Mouse (Mus musculus): Measurements from ENCODE around the gene Ccr1. TPM values are rescaled to one million over a fixed set of nuclear protein-coding genes. Genes with fewer than 3 reads are reported as not detected.

Gene Ccr1
- total and polyA plus RNA-seq, 3 experiments = 1.6 to 4.9 (median 1.6) TPM

GRCm38 (mm10) chr9:123933716-123934445 lies 34.6 kb downstream of the Ccr1 start:
- peaks cover 30 to 68% of the 10 kb centered on the region in 2 experiments for H3K4me1 ChIP-seq (ENCODE audit: control insufficient read depth in 1 of 2, insufficient read depth in 2 of 2)
- no peaks in the 10 kb centered on the region for H3K9me3 ChIP-seq (replicated peaks; ENCODE audit: low read length)
- no peak overlapping the region for H3K4me3 ChIP-seq (replicated peaks in 1 of 3; ENCODE audit: low read depth in 2 of 3, low read length in 2 of 3, poor library complexity in 1 of 3)
- no peaks in the 10 kb centered on the region for H3K27me3 ChIP-seq (replicated peaks)
- no peak overlapping the region for H3K9ac ChIP-seq (ENCODE audit: insufficient read depth, low read depth)
- H3K4me2 ChIP-seq (ENCODE audit: insufficient read depth, low read depth, poor library complexity, severe bottlenecking) = no peak overlapping the region
- H3K36me3 ChIP-seq (replicated peaks in 1 of 2; ENCODE audit: control insufficient read depth in 1 of 2, insufficient read depth in 1 of 2, low read length in 1 of 2) = no peaks in the 10 kb centered on the region
- H3K79me2 ChIP-seq (replicated peaks; ENCODE audit: control insufficient read depth, extremely low read depth, insufficient read depth, poor library complexity, severe bottlenecking) = no peaks in the 10 kb centered on the region
- dilution Hi-C loops (cut with MboI; ENCODE audit: extremely low pct_ligation_motif_present, extremely low pct_unique_long_range_greater_than_20kb, low sequenced_read_pairs) (no loop called here), in situ Hi-C loops (cut with MboI; ENCODE audit: low pct_ligation_motif_present, low pct_unique_long_range_greater_than_20kb, low sequenced_read_pairs) (no loop called here)
- no peak for DNase-seq (ENCODE audit: extremely low read depth)
- TF ChIP-seq ZC3H11A (IDR thresholded peaks at IDR 0.05; ENCODE audit: low read depth, low read length) (no peak), SIN3A (IDR thresholded peaks at IDR 0.05; ENCODE audit: low read length) (no peak), POLR2A (IDR thresholded peaks at IDR 0.05; ENCODE audit: low read depth, low read length) (no peak), UBTF (IDR thresholded peaks at IDR 0.05; ENCODE audit: low read depth, low read length) (no peak), CTCF (conservative IDR thresholded peaks at IDR 0.05 in 1 of 2, IDR thresholded peaks at IDR 0.05 in 1 of 2; ENCODE audit: low read depth in 2 of 2, low read length in 2 of 2) (no peak), JUND (conservative IDR thresholded peaks at IDR 0.05; ENCODE audit: low read depth, low read length) (no peak), MYC (IDR thresholded peaks at IDR 0.05; ENCODE audit: low read depth, low read length) (no peak), NRF1 (IDR thresholded peaks at IDR 0.05; ENCODE audit: low read depth, low read length) (no peak), E2F4 (IDR thresholded peaks at IDR 0.05; ENCODE audit: insufficient replicate concordance, low read depth, low read length) (no peak), JUN (IDR thresholded peaks at IDR 0.05; ENCODE audit: insufficient read depth, low read depth, low read length) (no peak), USF1 (IDR thresholded peaks at IDR 0.05; ENCODE audit: low read depth, low read length) (no peak), HCFC1 (IDR thresholded peaks at IDR 0.05; ENCODE audit: low read depth, low read length) (no peak), MAZ (IDR thresholded peaks at IDR 0.05; ENCODE audit: low read depth, low read length) (no peak), PAX5 (IDR thresholded peaks at IDR 0.05; ENCODE audit: low read length) (no peak), KAT2A (IDR thresholded peaks at IDR 0.05; ENCODE audit: insufficient replicate concordance, low read length) (no peak), TBP (conservative IDR thresholded peaks at IDR 0.05; ENCODE audit: low read depth, low read length) (no peak), EP300 (IDR thresholded peaks at IDR 0.05; ENCODE audit: low read length) (no peak), RCOR1 (conservative IDR thresholded peaks at IDR 0.05; ENCODE audit: low read depth, low read length) (no peak), NELFE (IDR thresholded peaks at IDR 0.05; ENCODE audit: low read depth, low read length) (no peak)
- no peak overlapping the region for H3K27ac ChIP-seq (ENCODE audit: insufficient read depth, low read depth)

- no peak for DNase-seq (ENCODE audit: extremely low read depth)
- Histone ChIP-seq H3K27ac (ENCODE audit: insufficient read depth, low read depth) (no peak overlapping the region), H3K36me3 (replicated peaks in 1 of 2; ENCODE audit: control insufficient read depth in 1 of 2, insufficient read depth in 1 of 2, low read length in 1 of 2) (no peaks in the 10 kb centered on the region), H3K4me3 (replicated peaks in 1 of 3; ENCODE audit: low read depth in 2 of 3, low read length in 2 of 3, poor library complexity in 1 of 3) (no peak overlapping the region), H3K27me3 (replicated peaks) (no peaks in the 10 kb centered on the region), H3K4me2 (ENCODE audit: insufficient read depth, low read depth, poor library complexity, severe bottlenecking) (no peak overlapping the region), H3K9ac (ENCODE audit: insufficient read depth, low read depth) (no peak overlapping the region), H3K9me3 (replicated peaks; ENCODE audit: low read length) (no peaks in the 10 kb centered on the region), H3K79me2 (replicated peaks; ENCODE audit: control insufficient read depth, extremely low read depth, insufficient read depth, poor library complexity, severe bottlenecking) (no peaks in the 10 kb centered on the region), H3K4me1 (ENCODE audit: control insufficient read depth in 1 of 2, insufficient read depth in 2 of 2) (peaks cover 30 to 65% of the 10 kb centered on the region in 2 experiments)
- TF ChIP-seq PAX5 (IDR thresholded peaks at IDR 0.05; ENCODE audit: low read length) = no peak
- no peak for TF ChIP-seq KAT2A (IDR thresholded peaks at IDR 0.05; ENCODE audit: insufficient replicate concordance, low read length)
- no peak for TF ChIP-seq USF1 (IDR thresholded peaks at IDR 0.05; ENCODE audit: low read depth, low read length)
- no peak for TF ChIP-seq SMC3 (IDR thresholded peaks at IDR 0.05; ENCODE audit: low read depth, low read length)
- no peak for TF ChIP-seq RAD21 (IDR thresholded peaks at IDR 0.05; ENCODE audit: low read depth, low read length)
- no peak for TF ChIP-seq JUND (conservative IDR thresholded peaks at IDR 0.05; ENCODE audit: low read depth, low read length)
- no peak for TF ChIP-seq MXI1 (IDR thresholded peaks at IDR 0.05; ENCODE audit: low read depth, low read length)
- no peak for TF ChIP-seq SIN3A (IDR thresholded peaks at IDR 0.05; ENCODE audit: low read length)
- TF ChIP-seq E2F4 (IDR thresholded peaks at IDR 0.05; ENCODE audit: insufficient replicate concordance, low read depth, low read length) = no peak
- TF ChIP-seq CHD2 (IDR thresholded peaks at IDR 0.05; ENCODE audit: low read length) = no peak
- no peak for TF ChIP-seq HCFC1 (IDR thresholded peaks at IDR 0.05; ENCODE audit: low read depth, low read length)
- no peak for TF ChIP-seq RCOR1 (conservative IDR thresholded peaks at IDR 0.05; ENCODE audit: low read depth, low read length)
- no peak for TF ChIP-seq EP300 (IDR thresholded peaks at IDR 0.05; ENCODE audit: low read length)
- no peak for TF ChIP-seq NRF1 (IDR thresholded peaks at IDR 0.05; ENCODE audit: low read depth, low read length)
- TF ChIP-seq MYC (IDR thresholded peaks at IDR 0.05; ENCODE audit: low read depth, low read length) = no peak
- TF ChIP-seq JUN (IDR thresholded peaks at IDR 0.05; ENCODE audit: insufficient read depth, low read depth, low read length) = no peak
- TF ChIP-seq CHD1 (IDR thresholded peaks at IDR 0.05; ENCODE audit: low read depth, low read length) = no peak
- TF ChIP-seq BHLHE40 (IDR thresholded peaks at IDR 0.05; ENCODE audit: low read depth, low read length) = no peak
- no peak for TF ChIP-seq ELF1 (IDR thresholded peaks at IDR 0.05; ENCODE audit: low read depth, low read length)
- dilution Hi-C loops (cut with MboI; ENCODE audit: extremely low pct_ligation_motif_present, extremely low pct_unique_long_range_greater_than_20kb, low sequenced_read_pairs) (no loop called here), in situ Hi-C loops (cut with MboI; ENCODE audit: low pct_ligation_motif_present, low pct_unique_long_range_greater_than_20kb, low sequenced_read_pairs) (no loop called here)
Measured at GRCm38 (mm10) chr9:123932911-123933675, 35.4 kb downstream of the Ccr1 start.
